Mouse (Mus musculus) bone marrow, adult 2 months (tissue): ENCODE data around the gene Dgki.

ENCODE experiments used
- CTCF ChIP-seq: fragments of 200-500 bp; IDR thresholded peaks from 2 replicates; pipeline ENCODE4 v1.5.1; 2011; ENCODE audit warnings: low read length, control low read depth; ENCODE audit not compliant: control insufficient read depth, insufficient read depth
- POLR2A ChIP-seq: fragments of 200-500 bp; IDR thresholded peaks from 2 replicates; pipeline ENCODE4 v1.6.1; 2011; ENCODE audit warnings: low read depth, mild to moderate bottlenecking, control low read depth, low read length, borderline replicate concordance; ENCODE audit not compliant: control insufficient read depth

- no peak for TF ChIP-seq CTCF
- TF ChIP-seq POLR2A: no peak
These were observed 311.2 kb downstream of the Dgki start for GRCm38 (mm10) chr6:36988800-36989199.
